Mouse (Mus musculus) embryo, embryonic 10.5 days (tissue): ENCODE measurements around the gene Nup133.
A peak's percentile ranks its signal among the peaks of the same experiment; 100 is the strongest.

Experiments used
- DNase-seq: peaks from one replicate; pipeline ENCODE4 v3.0.0-alpha.2; 2015; ENCODE audit warnings: low spot score

The Nup133 gene

DNA sequence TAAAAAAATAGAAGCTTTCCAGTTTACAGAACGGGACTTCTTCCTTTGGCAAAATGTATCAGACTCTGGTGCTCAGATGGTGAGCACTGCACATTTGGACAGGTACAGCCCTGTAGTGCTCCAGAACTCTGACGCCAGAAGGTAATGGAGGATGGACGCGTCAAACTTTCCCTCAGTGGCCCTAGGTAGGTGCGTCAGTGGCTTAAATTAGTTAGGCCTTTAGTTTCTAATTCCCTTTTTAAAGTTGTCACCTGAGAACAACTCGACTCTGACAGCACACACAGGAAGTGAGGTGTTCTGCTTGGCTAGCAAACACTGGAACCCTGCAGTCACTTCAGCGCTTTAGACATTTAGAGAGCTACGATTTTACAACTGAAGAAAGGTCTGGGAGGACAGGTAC, 4.6 kb upstream of the Nup133 start:
- no peak for DNase-seq

DNA sequence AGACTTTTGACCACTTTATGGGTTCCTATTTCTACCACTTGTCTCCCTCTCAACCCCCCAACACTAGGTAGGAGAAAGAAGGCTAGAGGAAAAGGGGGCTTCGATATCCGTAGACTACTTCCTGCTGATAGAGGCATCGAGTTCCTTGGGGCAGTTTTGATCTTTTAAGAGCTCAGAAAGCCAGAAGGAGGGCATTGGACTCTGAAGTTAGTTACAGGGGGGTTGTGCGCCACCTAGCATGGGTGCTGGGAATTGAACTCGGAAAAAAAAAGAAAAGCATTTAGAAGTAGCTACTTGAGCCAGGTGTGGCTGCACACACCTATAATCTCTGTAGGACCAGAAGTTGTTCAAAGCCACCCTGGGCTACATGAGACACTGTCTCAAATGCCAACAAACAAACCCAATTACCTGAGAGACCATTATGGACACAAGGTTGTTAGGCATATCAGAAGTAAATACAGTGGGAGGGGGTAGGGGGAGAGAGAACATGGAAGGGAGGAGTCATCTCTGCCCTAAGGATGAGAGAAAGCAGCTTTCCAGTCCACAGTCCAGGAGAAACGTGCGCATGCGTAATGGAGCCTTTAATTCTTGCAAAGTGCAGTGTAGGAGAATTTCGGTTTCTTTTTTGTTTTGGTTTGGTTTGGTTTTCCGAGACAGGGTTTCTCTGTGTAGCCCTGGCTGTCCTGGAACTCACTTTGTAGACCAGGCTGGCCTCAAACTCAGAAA, 1.2 kb upstream of the Nup133 start:
- peak; percentile 83 for DNase-seq

DNA sequence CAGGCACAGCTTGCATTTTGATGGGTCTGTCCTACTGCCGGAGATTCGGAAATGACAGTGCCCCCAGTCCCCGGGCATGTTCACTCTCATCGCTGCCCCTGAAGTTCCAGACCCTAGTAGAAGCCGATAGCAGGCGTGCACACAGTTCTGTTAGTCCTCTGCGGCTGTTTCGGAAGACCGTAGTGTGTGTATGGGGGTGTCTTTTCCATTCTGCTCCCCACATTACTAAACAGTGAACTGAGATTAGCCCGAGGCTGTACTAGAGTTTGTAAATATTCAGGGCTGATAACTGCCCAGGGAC, 571 bp upstream of the Nup133 start:
- DNase-seq: no peak

DNA sequence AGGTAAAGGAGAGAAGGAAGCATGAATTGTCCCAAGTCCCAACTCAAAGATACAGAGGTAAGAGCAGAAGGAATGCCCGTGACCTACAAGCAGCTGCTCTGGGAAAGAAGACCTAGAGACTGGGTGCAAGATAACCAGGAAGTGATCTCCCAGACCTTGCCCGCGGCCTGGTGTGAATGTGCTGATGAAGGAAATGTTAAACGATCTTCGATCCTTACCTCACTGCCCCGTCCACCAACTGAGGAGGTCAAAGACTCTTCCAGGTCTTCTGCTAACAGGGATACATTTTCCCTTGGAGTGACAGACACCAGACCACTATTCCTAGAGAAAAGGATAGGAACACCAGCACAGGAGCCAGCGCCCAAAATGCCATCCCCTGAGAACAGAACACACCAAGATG, 20.0 kb downstream of the Nup133 start:
- DNase-seq: no peak

DNA sequence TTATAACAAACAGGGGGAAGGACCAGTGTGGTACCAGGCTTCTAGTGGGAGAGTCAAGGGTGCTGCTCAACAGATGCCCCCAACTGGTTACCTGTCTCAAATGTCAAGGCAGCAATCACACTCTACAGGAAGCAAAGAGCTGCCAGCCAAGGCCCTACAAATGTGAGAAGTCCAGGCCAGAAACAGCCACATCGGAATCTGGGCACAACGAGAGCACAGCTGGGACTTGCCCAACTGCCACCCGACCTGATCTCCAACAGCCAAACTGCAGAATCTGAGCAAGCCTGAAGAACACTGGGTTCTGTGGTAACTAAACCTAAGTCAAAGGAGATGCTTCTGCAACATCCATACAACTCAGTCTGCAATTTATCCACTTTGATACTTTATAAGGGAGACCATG, 23.4 kb downstream of the Nup133 start:
- DNase-seq: no peak

DNA sequence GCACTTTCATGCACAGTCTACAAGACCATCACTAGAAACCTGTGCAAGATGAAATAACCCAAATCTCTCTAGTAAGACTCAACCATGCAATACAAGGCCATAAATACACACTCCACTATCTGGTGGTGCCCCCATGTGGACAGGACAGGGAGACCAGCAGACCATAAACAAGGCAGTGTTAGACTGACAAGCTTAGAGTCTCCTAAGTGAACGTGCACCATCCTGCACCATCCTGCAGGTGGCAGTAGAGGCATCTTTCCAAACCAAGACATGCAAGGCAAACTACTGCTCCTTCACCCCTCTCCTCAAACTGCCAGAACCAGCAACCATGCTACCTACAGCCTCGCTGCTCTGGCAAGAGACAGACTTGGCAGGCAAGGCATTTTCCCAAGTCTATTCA, 24.3 kb downstream of the Nup133 start:
- DNase-seq: peak; percentile 92

DNA sequence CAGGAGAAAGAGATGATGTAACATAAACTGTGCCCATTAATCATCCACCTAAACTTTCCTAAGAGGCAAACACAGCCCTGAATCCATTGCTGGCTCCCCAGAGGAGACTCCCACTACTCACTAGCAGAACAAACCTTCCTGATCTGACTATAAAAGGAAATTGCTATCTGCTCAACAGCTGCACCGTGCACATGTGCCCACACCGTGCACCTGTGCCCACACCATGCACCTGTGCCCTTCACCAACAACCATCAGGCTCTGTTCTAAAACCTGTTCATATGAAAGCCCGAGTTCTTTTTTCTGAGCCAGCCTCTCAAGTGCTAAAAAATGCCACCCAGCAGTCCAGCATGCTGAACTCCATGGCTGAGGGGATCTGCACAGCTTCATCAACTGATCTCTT, 34.4 kb downstream of the Nup133 start:
- DNase-seq: no peak

DNA sequence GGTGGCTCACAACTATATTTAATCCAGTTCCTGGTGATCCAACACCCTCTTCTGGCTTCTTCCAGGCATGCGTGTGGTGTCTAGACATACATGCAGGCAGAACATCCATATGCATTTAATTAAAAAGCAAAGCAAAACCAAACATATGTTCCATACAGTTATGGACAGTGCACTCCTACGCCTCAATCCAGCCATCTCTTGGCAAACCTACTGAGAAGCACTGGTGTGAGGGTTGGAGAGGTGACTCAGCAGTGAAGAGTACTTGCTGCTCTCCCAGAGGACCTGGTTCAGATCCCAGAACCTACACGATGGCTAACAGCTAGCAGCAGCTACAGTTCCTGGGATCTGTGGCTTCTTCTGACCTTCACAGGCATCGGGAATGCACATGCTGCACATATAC, 36.8 kb downstream of the Nup133 start:
- DNase-seq: no peak

DNA sequence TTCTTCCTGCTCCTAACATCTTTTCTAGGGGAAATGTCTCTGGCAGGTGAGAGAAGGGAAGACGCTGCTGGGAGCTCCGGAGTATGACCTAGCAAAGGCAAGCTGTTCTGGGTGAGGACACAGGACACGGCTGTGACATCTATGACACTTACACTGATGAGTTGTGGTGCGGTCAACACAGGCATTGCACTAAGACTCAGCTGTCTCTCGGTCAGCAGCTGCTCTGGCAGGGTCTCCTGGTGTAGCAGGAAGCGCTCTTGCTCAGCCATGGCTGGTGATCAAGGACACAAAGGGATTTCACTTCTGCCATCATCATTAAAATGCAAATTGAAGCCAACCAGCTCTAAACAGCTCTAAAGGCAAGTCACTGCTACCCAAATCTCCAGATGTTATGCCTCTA, 41.5 kb downstream of the Nup133 start:
- no peak for DNase-seq

DNA sequence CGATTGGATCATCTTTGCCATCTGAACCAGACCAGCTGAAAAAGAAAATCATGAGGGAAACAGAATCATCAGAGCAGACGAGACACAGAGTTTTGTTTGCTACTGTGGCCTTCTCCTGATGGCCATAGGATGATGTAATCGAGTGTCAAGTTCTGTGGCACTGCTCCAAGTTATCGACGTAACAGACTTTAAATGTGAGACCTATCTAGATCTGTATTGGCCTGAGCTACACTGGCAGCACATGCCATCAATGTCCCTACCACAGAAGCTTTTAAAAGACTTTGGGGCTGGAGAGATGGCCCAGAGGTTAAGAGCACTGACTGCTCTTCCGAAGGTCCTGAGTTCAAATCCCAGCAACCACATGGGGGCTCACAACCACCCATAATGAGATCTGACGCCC, 46.4 kb downstream of the Nup133 start:
- no peak for DNase-seq

DNA sequence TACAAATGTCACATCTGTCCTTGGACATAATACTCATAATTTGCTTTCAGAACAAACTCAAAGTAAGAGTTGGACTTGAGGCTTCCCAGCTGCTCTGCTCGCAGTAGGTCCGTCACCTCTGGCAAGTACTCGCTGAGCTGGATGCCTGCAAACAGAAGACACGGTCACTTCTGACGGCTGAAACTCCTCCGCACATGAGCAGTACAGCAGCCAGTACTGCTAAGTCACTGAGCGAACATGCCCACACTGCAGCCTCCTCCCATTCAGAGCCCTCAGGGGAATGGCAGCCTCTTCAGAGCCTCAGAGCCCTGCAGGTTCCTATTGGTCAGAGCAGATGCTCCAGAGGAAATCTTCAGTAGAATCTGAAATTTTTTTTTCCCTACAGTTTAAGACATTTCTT, 49.7 kb downstream of the Nup133 start:
- DNase-seq: no peak

DNA sequence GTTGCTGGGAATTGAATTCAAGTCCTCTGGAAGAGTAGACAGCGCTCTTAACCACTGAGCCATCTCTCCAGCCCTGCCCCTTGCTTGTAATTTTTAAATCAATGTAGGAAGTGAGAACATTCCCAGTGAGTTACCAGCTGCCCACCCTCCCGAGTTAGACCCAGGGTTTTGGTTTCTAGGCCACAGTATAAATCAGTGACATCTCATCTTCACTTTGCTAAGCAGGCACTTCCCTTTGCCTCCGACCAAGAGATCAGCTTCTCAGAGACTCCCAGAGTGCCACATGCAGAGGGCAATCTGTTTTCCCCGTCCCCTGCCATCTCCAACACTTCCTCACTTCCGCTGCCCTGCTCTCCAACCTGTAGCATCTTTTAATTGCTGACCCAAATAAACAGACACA, 50.5 kb downstream of the Nup133 start:
- no peak for DNase-seq

DNA sequence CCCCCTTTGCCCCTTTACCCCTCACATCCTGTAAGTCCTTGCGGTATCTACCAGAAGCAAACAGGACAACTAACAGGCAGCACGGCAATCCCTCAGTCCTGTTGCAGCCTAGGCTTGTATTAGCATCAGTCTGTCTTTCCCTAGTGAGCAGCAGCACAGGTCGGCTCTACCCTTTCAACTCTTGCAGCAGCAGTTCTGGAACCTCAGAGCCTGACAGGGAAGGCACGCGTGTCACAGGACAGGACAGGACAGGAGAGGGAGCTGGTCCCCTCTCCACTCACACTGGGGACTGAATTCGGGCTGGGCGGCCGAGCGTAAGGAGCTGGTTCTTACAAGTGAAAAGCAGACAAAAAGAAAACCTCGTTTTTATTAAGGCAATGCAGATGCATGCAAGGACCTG, 52.3 kb downstream of the Nup133 start:
- no peak for DNase-seq

DNA sequence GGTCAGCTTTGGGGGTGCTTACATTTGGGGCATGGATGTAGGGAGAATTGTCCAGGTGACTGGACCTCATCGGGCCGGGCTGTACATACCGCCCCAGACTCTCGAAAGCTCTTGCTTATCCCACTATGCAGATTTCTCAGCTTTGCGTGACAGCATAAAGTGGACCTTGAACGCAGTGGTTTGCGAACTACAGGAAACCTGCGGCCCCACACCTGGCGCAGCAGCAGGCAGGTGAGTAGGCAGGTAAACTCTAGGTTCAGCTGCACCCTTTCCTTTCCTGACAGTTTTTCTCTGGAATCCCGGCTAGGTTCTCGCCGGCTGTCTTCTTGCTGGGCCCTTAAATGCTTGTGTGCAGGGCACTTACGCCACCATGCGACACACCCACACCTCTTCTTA, 52.7 kb downstream of the Nup133 start:
- no peak for DNase-seq

DNA sequence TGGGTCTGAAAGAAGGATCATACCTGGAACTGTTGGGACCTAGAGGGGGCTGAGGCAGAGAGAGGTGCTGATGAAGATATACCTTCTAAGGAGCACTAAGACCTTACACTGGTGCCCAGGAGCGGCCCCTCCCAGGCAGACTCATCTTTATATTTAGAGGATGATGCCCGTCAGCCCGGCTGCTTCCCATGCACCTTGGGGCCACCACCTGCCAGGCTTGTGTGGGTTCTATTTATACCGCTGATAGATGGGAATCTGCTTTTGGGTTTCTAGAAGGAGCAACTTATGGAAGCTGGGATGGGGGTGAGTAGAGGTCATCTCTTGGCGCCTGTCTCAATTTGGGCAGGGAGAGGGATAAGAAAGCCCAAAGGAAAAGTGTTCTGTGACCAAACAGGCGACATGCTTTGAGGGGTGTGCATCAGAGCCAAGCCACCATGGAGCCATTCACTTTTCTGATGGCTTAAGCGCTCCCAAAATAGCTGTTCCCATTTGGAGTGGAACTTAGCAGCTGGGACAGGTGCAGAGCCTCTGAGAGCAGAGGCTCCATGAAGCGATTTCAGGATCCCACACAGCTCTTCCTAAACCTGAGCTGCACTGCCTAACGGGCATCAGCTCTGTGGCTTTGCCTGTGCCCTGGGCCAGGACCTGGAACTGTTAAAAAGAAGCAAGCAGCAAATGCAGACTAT, 53.2 kb downstream of the Nup133 start:
- no peak for DNase-seq

DNA sequence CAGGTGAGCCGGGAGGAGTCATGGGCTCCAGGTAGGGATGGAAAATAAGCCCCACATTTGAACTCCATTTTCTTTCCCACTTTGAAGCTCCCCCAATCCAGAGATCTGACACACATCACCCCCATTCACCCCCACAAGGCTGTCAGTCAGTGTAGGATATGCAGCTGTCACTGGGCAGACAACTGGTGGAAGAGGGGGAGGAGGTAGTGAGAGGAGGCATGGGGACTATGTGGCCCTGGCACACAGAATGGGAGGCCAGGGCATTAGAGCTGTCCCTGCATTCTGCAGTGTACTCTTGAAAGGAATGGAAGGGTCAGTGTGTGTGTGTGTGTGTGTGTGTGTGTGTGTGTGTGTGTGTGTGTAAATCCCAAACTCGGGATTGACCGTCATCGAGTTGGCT, 53.8 kb downstream of the Nup133 start:
- DNase-seq: no peak

DNA sequence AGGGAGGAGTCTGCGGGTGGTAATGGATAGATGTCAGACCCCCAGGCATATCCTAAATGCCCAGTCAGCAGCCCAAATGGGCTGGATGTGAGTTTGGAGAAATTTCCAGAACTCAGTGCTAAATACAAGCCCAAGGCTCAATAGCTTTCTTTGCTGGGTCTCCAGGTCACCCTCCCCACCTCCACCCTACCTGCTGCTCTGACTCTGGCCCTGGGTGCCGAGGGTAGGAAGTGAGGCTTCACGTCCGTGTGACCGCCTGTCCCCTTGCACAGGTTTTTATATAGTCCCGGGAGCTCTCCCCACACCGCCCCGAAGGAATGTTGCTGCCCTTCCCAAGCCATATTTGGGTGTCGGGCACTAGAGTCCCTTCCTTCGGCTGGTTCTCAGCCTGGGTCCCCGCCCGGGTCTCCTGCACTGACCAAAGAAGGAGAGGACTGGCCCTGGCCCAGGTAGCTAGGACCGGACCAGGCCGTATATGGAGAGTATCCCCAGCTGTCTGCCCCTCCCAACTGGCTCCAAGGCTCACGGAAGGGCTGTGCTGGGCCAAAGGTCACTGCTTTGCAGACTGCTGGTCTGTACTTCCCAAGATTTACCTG, 54.5 kb downstream of the Nup133 start, which contains the start of gene Acta1:
Gene Acta1 (minus strand): TSS at position 250 of the 596 bp plus-strand sequence.
- no peak for DNase-seq

DNA sequence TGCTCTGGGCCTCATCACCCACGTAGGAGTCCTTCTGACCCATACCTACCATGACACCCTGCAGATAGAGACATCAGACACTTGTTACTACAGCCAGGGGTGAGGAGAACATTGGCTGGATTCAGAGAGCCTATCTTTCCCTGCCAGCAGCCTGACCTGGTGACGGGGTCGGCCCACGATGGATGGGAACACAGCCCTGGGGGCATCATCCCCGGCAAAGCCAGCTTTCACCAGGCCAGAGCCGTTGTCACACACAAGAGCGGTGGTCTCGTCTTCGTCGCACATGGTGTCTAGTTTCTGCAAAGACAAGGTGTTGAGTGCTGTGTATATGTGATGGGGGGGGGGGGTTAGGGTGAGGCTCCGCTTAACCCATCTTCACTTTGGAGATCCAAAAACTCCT, 55.7 kb downstream of the Nup133 start:
- DNase-seq: no peak

DNA sequence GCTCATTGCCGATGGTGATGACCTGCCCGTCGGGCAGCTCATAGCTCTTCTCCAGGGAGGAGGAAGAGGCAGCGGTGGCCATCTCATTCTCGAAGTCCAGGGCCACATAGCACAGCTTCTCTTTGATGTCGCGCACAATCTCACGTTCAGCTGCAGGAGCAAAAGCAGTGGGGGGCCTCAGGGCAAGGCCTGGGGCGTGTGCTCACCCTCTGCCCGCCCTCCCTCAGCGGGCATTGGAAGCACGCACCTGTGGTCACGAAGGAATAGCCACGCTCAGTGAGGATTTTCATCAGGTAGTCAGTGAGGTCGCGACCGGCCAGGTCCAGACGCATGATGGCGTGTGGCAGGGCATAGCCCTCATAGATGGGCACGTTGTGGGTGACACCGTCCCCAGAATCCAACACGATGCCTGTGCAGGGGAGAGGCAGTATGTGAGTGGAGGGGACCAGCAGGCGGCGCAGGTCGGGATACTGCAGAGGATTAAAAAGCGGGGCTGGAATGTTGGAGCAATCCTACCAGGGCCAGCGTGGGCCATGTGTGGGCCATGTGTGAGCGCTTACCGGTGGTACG, 56.4 kb downstream of the Nup133 start:
- peak; percentile 25 for DNase-seq

DNA sequence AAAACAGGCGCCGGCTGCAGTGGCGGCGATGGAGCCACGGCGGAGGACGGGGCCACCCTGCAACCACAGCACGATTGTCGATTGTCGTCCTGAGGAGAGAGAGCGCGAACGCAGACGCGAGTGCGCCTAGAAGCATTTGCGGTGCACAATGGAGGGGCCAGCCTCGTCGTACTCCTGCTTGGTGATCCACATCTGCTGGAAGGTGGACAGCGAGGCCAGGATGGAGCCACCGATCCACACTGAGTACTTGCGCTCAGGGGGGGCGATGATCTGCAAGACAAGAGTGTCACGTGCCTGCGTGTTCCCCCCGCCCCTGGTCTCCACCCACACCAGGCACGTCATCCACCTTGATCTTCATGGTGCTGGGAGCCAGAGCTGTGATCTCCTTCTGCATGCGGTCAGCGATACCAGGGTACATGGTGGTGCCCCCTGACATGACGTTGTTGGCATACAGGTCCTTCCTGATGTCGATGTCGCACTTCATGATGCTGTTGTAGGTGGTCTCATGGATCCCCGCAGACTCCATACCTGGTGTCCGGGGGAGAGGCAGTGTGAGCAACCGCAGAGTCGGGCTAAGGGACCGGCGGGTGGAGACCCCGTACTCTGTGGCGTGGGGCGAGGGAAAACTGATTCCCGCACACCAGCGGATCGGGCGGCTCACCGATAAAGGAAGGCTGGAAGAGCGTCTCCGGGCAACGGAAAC, 57.0 kb downstream of the Nup133 start:
- peak; percentile 21 for DNase-seq

DNA sequence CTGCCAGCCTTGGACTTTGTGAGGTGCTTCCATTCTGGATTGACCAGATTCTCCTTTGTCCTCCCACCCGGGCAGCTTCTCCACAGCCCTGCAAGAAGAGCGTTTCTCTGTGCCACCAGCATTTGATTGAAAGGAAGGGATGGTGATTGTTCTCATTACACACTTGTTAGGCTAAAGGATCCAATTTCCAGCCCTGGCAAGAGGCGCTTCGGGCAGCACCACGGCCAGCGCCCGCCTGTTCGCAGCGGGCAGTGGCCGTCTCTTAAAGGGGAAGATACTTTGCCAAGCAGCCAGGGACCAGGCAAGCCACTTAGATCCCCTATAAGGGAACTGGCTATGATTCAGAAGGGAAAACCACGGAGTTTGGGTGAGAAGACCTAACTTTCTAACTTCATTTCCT, 57.8 kb downstream of the Nup133 start:
- peak; percentile 76 for DNase-seq

DNA sequence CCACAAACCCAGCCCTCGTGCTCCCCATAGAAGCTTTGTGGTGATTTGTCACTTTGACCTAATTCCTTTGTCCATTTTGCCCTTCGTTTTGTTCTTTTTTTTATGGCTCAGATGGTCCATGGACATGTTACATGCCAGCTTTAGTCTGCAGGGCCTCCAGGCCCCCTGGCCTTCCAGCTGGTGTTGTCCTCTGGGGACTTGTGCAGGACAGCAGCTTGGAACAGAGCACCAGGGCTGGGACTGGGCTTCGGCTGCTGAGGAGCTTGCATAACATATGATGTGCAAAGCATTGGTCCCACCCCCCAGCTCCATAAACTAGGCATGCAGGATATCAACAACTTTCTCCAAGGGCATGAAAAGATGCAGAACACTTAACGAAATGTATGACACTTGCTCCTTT, 59.3 kb downstream of the Nup133 start:
- DNase-seq: no peak

DNA sequence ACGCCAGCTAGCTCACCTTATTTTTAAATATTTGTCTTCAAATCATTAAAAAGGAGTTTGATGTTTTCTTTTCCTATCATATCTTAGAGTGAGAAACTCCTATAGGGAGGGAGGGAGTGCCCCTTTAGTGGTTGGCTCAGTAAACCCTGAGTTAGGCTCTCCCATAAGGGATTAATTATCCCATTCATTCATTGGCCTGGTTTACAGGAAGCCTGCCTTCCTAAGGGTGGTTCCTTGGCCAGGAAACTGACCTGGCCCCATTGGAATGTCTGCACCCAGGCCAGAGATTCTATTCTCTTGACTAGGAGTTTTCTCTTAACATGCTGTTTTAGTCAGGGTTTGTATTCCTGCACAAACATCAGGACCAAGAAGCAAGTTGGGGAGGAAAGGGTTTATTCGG, 61.1 kb downstream of the Nup133 start:
- no peak for DNase-seq
